Mouse (Mus musculus) ES-Bruce4 (cell line): ENCODE results near the gene Ppp3r2. TPM values are rescaled to one million over a fixed set of nuclear protein-coding genes. Genes with fewer than 3 reads are reported as not detected.

Source experiments
- H3K27ac ChIP-seq: 2 replicates; pipeline ENCODE4 v1.5.1; 2012; ENCODE audit warnings: low read length, inconsistent platforms; ENCODE audit not compliant: insufficient read depth
- H3K27me3 ChIP-seq: 2 replicates; pipeline ENCODE4 v1.6.1; 2012; ENCODE audit warnings: mild to moderate bottlenecking, low read length, inconsistent platforms; ENCODE audit not compliant: control insufficient read depth, poor library complexity, insufficient read depth, severe bottlenecking
- H3K36me3 ChIP-seq: 2 replicates; pipeline ENCODE4 v1.6.1; 2012; ENCODE audit warnings: inconsistent platforms, mild to moderate bottlenecking, low read length, moderate library complexity; ENCODE audit not compliant: control insufficient read depth, poor library complexity, insufficient read depth, severe bottlenecking
- H3K4me1 ChIP-seq: one replicate; pipeline ENCODE4 v1.8.1; 2011; ENCODE audit warnings: low read length; ENCODE audit not compliant: control insufficient read depth, insufficient read depth
- H3K4me3 ChIP-seq: 2 replicates; pipeline ENCODE4 v1.5.1; 2011; ENCODE audit warnings: low read depth, mild to moderate bottlenecking, low read length
- H3K9ac ChIP-seq: 2 replicates; pipeline ENCODE4 v1.6.1; 2012; ENCODE audit warnings: low read depth, mild to moderate bottlenecking, inconsistent platforms; ENCODE audit not compliant: poor library complexity, severe bottlenecking
- H3K9me3 ChIP-seq: replicated peaks from 2 replicates; pipeline ENCODE4 v1.6.1; 2012; ENCODE audit warnings: mild to moderate bottlenecking, low read length, inconsistent platforms; ENCODE audit not compliant: control insufficient read depth, poor library complexity, insufficient read depth, severe bottlenecking
- CTCF ChIP-seq: IDR thresholded peaks from one replicate; pipeline ENCODE4 v1.8.1; 2011; ENCODE audit warnings: low read depth, low read length
- EP300 ChIP-seq: IDR thresholded peaks from 2 replicates; pipeline ENCODE4 v1.6.1; 2011; ENCODE audit warnings: low read depth, low read length; ENCODE audit not compliant: insufficient read depth
- POLR2A ChIP-seq: IDR thresholded peaks from one replicate; pipeline ENCODE4 v1.8.1; 2011; ENCODE audit warnings: low read length; ENCODE audit not compliant: insufficient read depth
- polyA plus RNA-seq: library from polyadenylated mRNA; stranded (reverse); fragments of >200 nt; gene quantifications from 2 replicates; pipeline ENCODE4 v1.2.4, GENCODE M21; 2011; ENCODE audit warnings: low read depth; ENCODE audit not compliant: missing spikeins, insufficient read depth, insufficient read length

Gene Ppp3r2
- polyA plus RNA-seq, 1 experiment, result not detected

DNA sequence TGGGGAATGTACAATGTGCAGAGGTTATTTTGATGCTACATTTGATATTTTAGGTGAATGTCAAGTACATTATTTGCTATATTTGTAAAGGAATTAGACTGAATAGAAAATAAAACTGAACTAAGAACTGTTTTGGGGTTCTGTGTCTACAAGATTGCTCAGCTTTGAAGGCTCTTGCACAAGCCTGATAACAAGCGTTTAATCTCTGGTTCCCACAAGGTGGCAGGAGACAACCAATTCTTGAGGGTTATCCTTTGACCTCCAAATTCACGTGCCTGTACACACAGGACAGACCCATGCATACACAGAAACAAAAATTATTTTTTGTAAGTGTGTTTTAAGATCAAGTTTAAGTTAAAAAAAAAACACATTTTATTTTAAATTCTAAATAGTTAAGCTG is 41.9 kb downstream of the Ppp3r2 start:
- Histone ChIP-seq H3K27ac (no peak overlapping the region), H3K9ac (no peak overlapping the region), H3K36me3 (peaks cover 42% of the 10 kb centered on the region), H3K9me3 (no peaks in the 10 kb centered on the region), H3K4me3 (no peak overlapping the region), H3K27me3 (no peaks in the 10 kb centered on the region), H3K4me1 (no peaks in the 10 kb centered on the region)
- no peak for TF ChIP-seq EP300
- TF ChIP-seq CTCF, result no peak
- TF ChIP-seq POLR2A, result no peak

DNA sequence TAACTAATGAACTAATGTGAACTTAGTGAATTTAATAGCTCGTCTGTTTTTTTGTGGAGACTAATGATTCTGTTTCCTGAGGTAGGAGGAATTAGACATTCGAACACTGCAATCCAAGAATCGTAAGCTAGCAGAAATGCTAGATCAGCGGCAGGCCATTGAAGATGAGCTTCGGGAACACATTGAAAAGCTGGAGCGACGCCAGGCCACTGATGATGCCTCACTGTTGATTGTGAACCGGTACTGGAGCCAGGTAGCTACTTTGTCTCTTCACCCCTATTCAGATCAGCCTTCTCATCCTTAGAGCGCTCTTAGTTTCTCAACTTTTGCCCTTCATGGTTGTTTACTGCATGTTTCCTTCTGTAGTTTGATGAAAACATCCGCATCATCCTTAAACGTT is 44.0 kb downstream of the Ppp3r2 start:
- H3K36me3 ChIP-seq, result peaks cover 33% of the 10 kb centered on the region
- no peak for TF ChIP-seq EP300
- no peak for TF ChIP-seq CTCF
- no peak for TF ChIP-seq POLR2A
- H3K27me3 ChIP-seq, result no peaks in the 10 kb centered on the region

DNA sequence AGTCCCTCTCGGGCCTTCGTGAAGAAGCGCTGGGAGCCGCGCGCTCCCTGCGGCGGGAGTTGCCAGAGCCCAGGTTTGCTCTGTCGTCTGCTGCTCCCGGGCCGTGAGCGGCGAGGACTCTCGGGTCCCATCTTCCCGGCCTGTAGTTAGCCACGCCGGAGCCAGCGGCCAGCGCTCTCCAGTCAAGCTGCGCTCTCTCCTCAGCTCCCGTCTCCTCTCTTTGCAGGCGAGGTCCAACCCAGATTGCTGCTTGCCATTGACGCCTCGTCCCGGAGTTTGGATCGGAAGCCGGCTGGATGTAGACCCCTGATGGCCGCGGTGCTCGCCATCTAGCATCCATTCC is 49.7 kb downstream of the Ppp3r2 start:
- peak overlapping the region; percentile 89 for H3K9ac ChIP-seq
- no peaks in the 10 kb centered on the region for H3K27me3 ChIP-seq
- no peaks in the 10 kb centered on the region for H3K9me3 ChIP-seq
- H3K36me3 ChIP-seq, result peaks cover 10% of the 10 kb centered on the region
- peak overlapping the region; percentile 97 for H3K4me3 ChIP-seq
- H3K27ac ChIP-seq, result peak overlapping the region; percentile 5; the same call in 1 of the 2 replicates
- TF ChIP-seq EP300, result no peak
- no peak for TF ChIP-seq POLR2A
- TF ChIP-seq CTCF, result no peak
- H3K4me1 ChIP-seq, result no peaks in the 10 kb centered on the region

More for the DNA sequence above, 44.0 kb downstream of the Ppp3r2 start:
- H3K27ac ChIP-seq, result no peak overlapping the region
- no peaks in the 10 kb centered on the region for H3K9me3 ChIP-seq
- no peaks in the 10 kb centered on the region for H3K4me1 ChIP-seq
- H3K4me3 ChIP-seq, result no peak overlapping the region
- no peak overlapping the region for H3K9ac ChIP-seq

DNA sequence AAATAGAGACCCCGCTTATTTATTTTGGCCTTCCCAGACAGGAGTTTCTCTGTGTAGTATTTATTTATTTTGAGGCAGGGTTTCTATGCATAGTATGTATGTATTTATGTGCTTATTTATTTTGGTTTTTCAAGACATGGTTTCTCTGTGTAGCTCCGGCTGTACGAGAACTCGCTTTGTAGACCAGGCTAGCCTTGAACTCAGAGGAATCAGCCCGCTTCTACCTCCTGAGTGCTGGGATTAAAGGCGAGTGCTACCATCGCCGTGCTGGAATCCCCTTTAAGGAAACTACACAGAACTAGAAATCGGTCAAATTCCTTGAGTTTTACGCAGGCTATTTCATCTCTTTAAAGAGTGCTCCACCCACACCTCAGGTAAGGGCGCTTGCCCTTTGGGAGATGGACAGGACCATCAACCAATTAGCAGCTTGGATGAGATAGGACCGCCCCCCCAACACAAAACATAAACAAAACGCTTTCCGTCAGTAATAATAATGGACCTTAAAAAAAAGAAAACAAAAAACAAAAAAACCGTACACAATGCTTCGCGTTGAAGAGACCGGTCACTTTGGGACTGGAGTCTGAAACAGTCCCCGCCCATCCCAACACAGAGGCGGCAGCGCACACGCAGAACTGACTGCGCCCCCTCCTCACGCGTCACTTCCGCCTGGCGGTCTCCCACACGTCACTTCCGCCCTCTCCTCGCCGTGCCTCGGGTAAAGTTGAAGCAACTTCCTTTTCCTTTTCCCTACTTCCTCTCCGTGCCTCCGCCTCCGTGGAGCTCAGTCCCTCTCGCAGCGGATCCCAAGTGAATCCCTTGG is 50.3 kb downstream of the Ppp3r2 start, which contains the start of gene Rnf20:
Gene Rnf20 (plus strand): TSS at position 688 of the 820 bp plus-strand sequence.
- no peaks in the 10 kb centered on the region for H3K9me3 ChIP-seq
- no peaks in the 10 kb centered on the region for H3K27me3 ChIP-seq
- H3K4me1 ChIP-seq, result no peaks in the 10 kb centered on the region
- H3K4me3 ChIP-seq, result peak within 1 kb of the TSS; percentile 97
- H3K36me3 ChIP-seq, result peaks cover 10% of the 10 kb centered on the region
- TF ChIP-seq POLR2A (no peak), EP300 (no peak), CTCF (no peak)
- peak within 1 kb of the TSS; percentile 5; the same call in 1 of the 2 replicates for H3K27ac ChIP-seq
- H3K9ac ChIP-seq, result peak within 1 kb of the TSS; percentile 89

DNA sequence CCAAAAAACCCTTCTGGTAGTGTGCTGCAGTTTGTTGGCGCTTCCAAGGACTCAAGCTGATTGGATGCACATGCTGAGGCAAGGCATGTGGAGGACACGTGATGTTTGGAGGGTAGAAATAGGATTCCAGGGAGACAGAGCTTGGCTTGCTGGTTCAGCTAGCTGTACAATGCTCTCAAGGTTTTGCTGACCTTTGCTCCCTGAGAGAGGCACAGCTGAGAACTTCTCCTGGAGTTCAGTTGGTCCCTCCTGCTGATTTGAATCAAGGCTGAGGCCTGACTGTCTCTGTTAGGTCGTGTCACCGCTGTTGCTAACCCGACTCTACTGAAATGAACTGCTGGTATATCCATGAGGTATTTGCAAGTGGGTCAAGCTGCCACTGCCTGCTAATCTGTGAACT is 52.9 kb downstream of the Ppp3r2 start:
- H3K36me3 ChIP-seq, result 0 out of 2 replicates have a peak, but pooled peaks cover 3% of the 10 kb centered on the region
- TF ChIP-seq CTCF (no peak), POLR2A (no peak), EP300 (no peak)

More for the DNA sequence above, 52.9 kb downstream of the Ppp3r2 start:
- H3K27ac ChIP-seq, result no peak overlapping the region
- H3K9ac ChIP-seq, result no peak overlapping the region
- H3K4me3 ChIP-seq, result no peak overlapping the region
- no peaks in the 10 kb centered on the region for H3K9me3 ChIP-seq
- no peaks in the 10 kb centered on the region for H3K27me3 ChIP-seq
- H3K4me1 ChIP-seq, result no peaks in the 10 kb centered on the region

Other genes with a start within 250 kb of the Ppp3r2 start
- 0.82 and 1.8 TPM in 2 replicates for gene Acnat1, start 208.1 kb downstream of the Ppp3r2 start, polyA plus RNA-seq
- 0.42 and 1.1 TPM in 2 replicates for gene Baat, start 175.5 kb downstream of the Ppp3r2 start, polyA plus RNA-seq
- 44.4 and 46.0 TPM in 2 replicates for gene Mrpl50, start 160.9 kb downstream of the Ppp3r2 start, polyA plus RNA-seq
- gene Zfp189, start 160.8 kb downstream of the Ppp3r2 start, polyA plus RNA-seq, result 4.9 and 5.0 TPM in 2 replicates
- not detected in 2 replicates for gene Aldob, start 132.5 kb downstream of the Ppp3r2 start, polyA plus RNA-seq
- gene Tmem246, start 84.1 kb downstream of the Ppp3r2 start, polyA plus RNA-seq, result 3.2 and 5.9 TPM in 2 replicates
- gene Rnf20, start 50.0 kb downstream of the Ppp3r2 start, polyA plus RNA-seq, result 48.6 and 53.4 TPM in 2 replicates
- not detected in 2 replicates for gene Grin3a, start 163.7 kb upstream of the Ppp3r2 start, polyA plus RNA-seq